ENCODE assay signal across 28 mouse cellular contexts in genomic region chr2:144111966-144112365, GRCm38 (mm10).
DNase-seq lines count a peak whose midpoint lies in the region; ATAC-seq and TF ChIP-seq lines count a peak whose summit lies in the region.
"Had no signal": no experiment of that assay in that cellular context is flagged by ENCODE, and none has a peak within 500 bp of the region (broad histone marks: within the 10 kb centered on the region; RNA-seq: fewer than 3 reads in every experiment).

No protein-coding gene starts in this region.

- ATAC-seq in frontal cortex, adult (ENCODE audit: low TSS enrichment), result peak; percentile 50; the same call in 1 of the 2 replicates
- ATAC-seq in lung, embryonic 14.5 days (ENCODE audit: insufficient read depth), result peak; percentile 11; the same call in 1 of the 2 replicates
- ATAC-seq in midbrain, embryonic 11.5 days (ENCODE audit: low FRiP score), result 0 out of 2 replicates have a peak, but pooled peaks have one; percentile 14
- no peak for ATAC-seq in midbrain, postnatal 0 days (ENCODE audit: low FRiP score)
- no peak for ATAC-seq in inflammation-experienced regulatory T-cells, adult 6 months
- ATAC-seq: liver, embryonic 12.5 days; midbrain, embryonic 13.5 days; Patski had no signal

- no peak for DNase-seq in frontal cortex, adult 2 months (ENCODE audit: extremely low spot score in 1 of 2, low spot score in 1 of 2)
- DNase-seq in lung, embryonic 14.5 days, result no peak
- no peak for DNase-seq in lung, postnatal 25 days (ENCODE audit: low spot score)
- DNase-seq in midbrain, embryonic 11.5 days (ENCODE audit: low spot score, missing footprints), result no peak
- no peak for DNase-seq in midbrain, postnatal 0 days (ENCODE audit: low spot score)
- DNase-seq in splenic B cell, adult 2 months (ENCODE audit: low read depth, low spot score), result peak; percentile 7
- DNase-seq: adrenal gland, postnatal 14 days; cerebellum, adult 11 months; cerebellum, adult 9-10 months; cerebellum, postnatal 36 days; gastrocnemius, postnatal 10 days; heart, postnatal 36 days; kidney, adult 18-20 months; layer of hippocampus, postnatal 36 days; left cerebral cortex, postnatal 4 days; liver, postnatal 0 days; right cerebral cortex, postnatal 25 days; thymus, postnatal 14 days had no signal

- H3K4me2 ChIP-seq in lung, embryonic 14.5 days, result no peak overlapping the region
- H3K4me2 ChIP-seq in midbrain, embryonic 11.5 days, result no peak overlapping the region
- H3K4me2 ChIP-seq in midbrain, postnatal 0 days (ENCODE audit: low read depth, low read length, poor library complexity, severe bottlenecking), result no peak overlapping the region
- H3K4me2 ChIP-seq: embryonic facial prominence, embryonic 12.5 days; forebrain, embryonic 12.5 days; heart, embryonic 11.5 days; hindbrain, embryonic 13.5 days; liver, embryonic 12.5 days; midbrain, embryonic 13.5 days had no signal

- TF ChIP-seq CTCF in lung, embryonic 14.5 days (IDR thresholded peaks at IDR 0.05; ENCODE audit: low read depth), result no peak
- no peak for TF ChIP-seq CTCF in midbrain, postnatal 0 days (IDR thresholded peaks at IDR 0.05)

- H3K9ac ChIP-seq in lung, embryonic 14.5 days, result no peak overlapping the region
- no peak overlapping the region for H3K9ac ChIP-seq in midbrain, embryonic 11.5 days (ENCODE audit: low read length)
- H3K9ac ChIP-seq in midbrain, postnatal 0 days (replicated peaks; ENCODE audit: low read length, poor library complexity, severe bottlenecking), result no peak overlapping the region
- H3K9ac ChIP-seq: embryonic facial prominence, embryonic 12.5 days; forebrain, embryonic 12.5 days; hindbrain, embryonic 13.5 days; liver, embryonic 12.5 days; liver, postnatal 0 days; midbrain, embryonic 13.5 days had no signal

- no peaks in the 10 kb centered on the region for H3K4me1 ChIP-seq in lung, embryonic 14.5 days (ENCODE audit: insufficient read depth)
- H3K4me1 ChIP-seq in midbrain, embryonic 11.5 days (ENCODE audit: control insufficient read depth, insufficient read depth, low read length), result peaks cover 2% of the 10 kb centered on the region; the same call in 1 of the 2 replicates
- no peaks in the 10 kb centered on the region for H3K4me1 ChIP-seq in midbrain, postnatal 0 days (ENCODE audit: insufficient read depth, low read length)
- H3K4me1 ChIP-seq: hindbrain, embryonic 13.5 days; liver, embryonic 12.5 days; midbrain, embryonic 13.5 days had no signal

- 70% methylated on average over 7 of the region's 7 CpGs for WGBS in lung, embryonic 14.5 days
- WGBS in midbrain, embryonic 11.5 days, result 68% methylated on average over 7 of the region's 7 CpGs
- WGBS in midbrain, postnatal 0 days, result 68% methylated on average over 7 of the region's 7 CpGs

- no peak overlapping the region for H3K27ac ChIP-seq in lung, embryonic 14.5 days (ENCODE audit: low read depth)
- no peak overlapping the region for H3K27ac ChIP-seq in midbrain, embryonic 11.5 days (ENCODE audit: low read depth, low read length)
- no peak overlapping the region for H3K27ac ChIP-seq in midbrain, postnatal 0 days (ENCODE audit: low read depth, low read length)
- H3K27ac ChIP-seq: embryonic facial prominence, embryonic 12.5 days; forebrain, embryonic 12.5 days; hindbrain, embryonic 13.5 days; kidney, postnatal 0 days; liver, embryonic 12.5 days; midbrain, embryonic 13.5 days had no signal

- no peaks in the 10 kb centered on the region for H3K9me3 ChIP-seq in lung, embryonic 14.5 days (ENCODE audit: low read depth, low read length)
- no peaks in the 10 kb centered on the region for H3K9me3 ChIP-seq in midbrain, embryonic 11.5 days (ENCODE audit: control insufficient read depth, low read length)
- no peaks in the 10 kb centered on the region for H3K9me3 ChIP-seq in midbrain, postnatal 0 days (ENCODE audit: low read length)
- H3K9me3 ChIP-seq: embryonic facial prominence, embryonic 12.5 days; forebrain, embryonic 12.5 days; hindbrain, embryonic 13.5 days; liver, embryonic 12.5 days; midbrain, embryonic 13.5 days had no signal

- no peaks in the 10 kb centered on the region for H3K27me3 ChIP-seq in lung, embryonic 14.5 days (ENCODE audit: insufficient read depth, low read length)
- no peaks in the 10 kb centered on the region for H3K27me3 ChIP-seq in midbrain, embryonic 11.5 days (ENCODE audit: control insufficient read depth, insufficient read depth, low read length)
- H3K27me3 ChIP-seq in midbrain, postnatal 0 days (ENCODE audit: insufficient read depth, low read length), result no peaks in the 10 kb centered on the region
- no peaks in the 10 kb centered on the region for H3K27me3 ChIP-seq in splenic B cell, adult 2 months (ENCODE audit: control insufficient read depth, insufficient read depth, low read length, poor library complexity, severe bottlenecking)
- H3K27me3 ChIP-seq: embryonic facial prominence, embryonic 12.5 days; forebrain, embryonic 12.5 days; hindbrain, embryonic 13.5 days; liver, embryonic 12.5 days; midbrain, embryonic 13.5 days; Patski had no signal

- H3K36me3 ChIP-seq in lung, embryonic 14.5 days (ENCODE audit: insufficient read depth), result no peaks in the 10 kb centered on the region
- no peaks in the 10 kb centered on the region for H3K36me3 ChIP-seq in midbrain, embryonic 11.5 days (ENCODE audit: control insufficient read depth, insufficient read depth, low read length)
- H3K36me3 ChIP-seq in midbrain, postnatal 0 days (ENCODE audit: insufficient read depth, low read length), result no peaks in the 10 kb centered on the region
- no peaks in the 10 kb centered on the region for H3K36me3 ChIP-seq in splenic B cell, adult 2 months (ENCODE audit: control insufficient read depth, insufficient read depth, low read length, poor library complexity, severe bottlenecking)
- H3K36me3 ChIP-seq: embryonic facial prominence, embryonic 12.5 days; forebrain, embryonic 12.5 days; hindbrain, embryonic 13.5 days; liver, embryonic 12.5 days; midbrain, embryonic 13.5 days had no signal

- no peak overlapping the region for H3K4me3 ChIP-seq in lung, embryonic 14.5 days (ENCODE audit: low read depth, low read length)
- no peak overlapping the region for H3K4me3 ChIP-seq in midbrain, embryonic 11.5 days (ENCODE audit: low read depth, low read length)
- H3K4me3 ChIP-seq in midbrain, postnatal 0 days (ENCODE audit: low read depth, low read length), result no peak overlapping the region
- H3K4me3 ChIP-seq: embryonic facial prominence, embryonic 12.5 days; forebrain, embryonic 12.5 days; hindbrain, embryonic 13.5 days; liver, embryonic 12.5 days; midbrain, embryonic 13.5 days had no signal

Comparison
In these comparisons a context has a peak if more than half of its experiments do, and no peak if none do; other contexts are left out.
1. ATAC-seq: peak in frontal cortex, adult (single experiment), lung, embryonic 14.5 days (single experiment) and midbrain, embryonic 11.5 days (single experiment); none in midbrain, postnatal 0 days (single experiment) and inflammation-experienced regulatory T-cells, adult 6 months (single experiment).